Mouse (Mus musculus) limb, embryonic 11.5 days (tissue): ENCODE data around the gene Ptprn2. TPM values are rescaled to one million over a fixed set of nuclear protein-coding genes. Genes with fewer than 3 reads are reported as not detected.
A peak's percentile ranks its signal among the peaks of the same experiment; 100 is the strongest.

ENCODE experiments used
- ATAC-seq: fragments of 200-750 bp; cut with Nextera tagmentation; 2 replicates; pipeline ENCODE4 v1.8.0; 2017; ENCODE audit warnings: low read depth; ENCODE audit not compliant: insufficient number of reproducible peaks, low FRiP score, low TSS enrichment
- DNase-seq: peaks from one replicate; pipeline ENCODE4 v3.0.0-alpha.2; 2015; ENCODE audit warnings: low spot score
- H3K27ac ChIP-seq: fragments of 300-500 bp; sonication (generic); replicated peaks from 2 replicates; pipeline ENCODE4 v1.5.1; 2014; ENCODE audit warnings: low read depth, mild to moderate bottlenecking, low read length
- H3K27me3 ChIP-seq: fragments of 300-500 bp; sonication (generic); 2 replicates; pipeline ENCODE4 v1.6.1; 2014; ENCODE audit warnings: mild to moderate bottlenecking, low read length, mixed read lengths; ENCODE audit not compliant: control insufficient read depth, insufficient read depth
- H3K36me3 ChIP-seq: fragments of 300-500 bp; sonication (generic); 2 replicates; pipeline ENCODE4 v1.6.1; 2014; ENCODE audit warnings: mild to moderate bottlenecking, low read length, moderate library complexity, mixed read lengths; ENCODE audit not compliant: control insufficient read depth, insufficient read depth
- H3K4me1 ChIP-seq: fragments of 300-500 bp; sonication (generic); 2 replicates; pipeline ENCODE4 v1.6.1; 2014; ENCODE audit warnings: low read length, mixed read lengths; ENCODE audit not compliant: control insufficient read depth, insufficient read depth
- H3K4me2 ChIP-seq: fragments of 300-500 bp; sonication (generic); 2 replicates; pipeline ENCODE4 v1.6.1; 2014; ENCODE audit warnings: low read depth, mild to moderate bottlenecking, moderate library complexity; ENCODE audit not compliant: severe bottlenecking
- H3K4me3 ChIP-seq: fragments of 300-500 bp; sonication (generic); 2 replicates; pipeline ENCODE4 v1.5.1; 2014; ENCODE audit warnings: low read depth, low read length
- H3K9ac ChIP-seq: fragments of 300-500 bp; sonication (generic); 2 replicates; pipeline ENCODE4 v1.6.1; 2014; ENCODE audit warnings: mild to moderate bottlenecking, low read length
- H3K9me3 ChIP-seq: fragments of 300-500 bp; sonication (generic); 2 replicates; pipeline ENCODE4 v1.6.1; 2016; ENCODE audit warnings: low read length; ENCODE audit not compliant: control insufficient read depth
- WGBS: fragments of 180-500 bp; shearing (Covaris S2); extraction: QIAGEN DNeasy Blood & Tissue Kit; methylation state at CpG from one replicate; pipeline ENCODE4 v1.1.7; 2014; 5-methylcytosine and 5-hydroxymethylcytosine counted together
- polyA plus RNA-seq: library from polyadenylated mRNA; unstranded; fragments of >200 nt; fragmentation: Nextera tagmentation; extraction: Ambion mirVana; gene quantifications from 2 replicates; pipeline ENCODE4 v1.2.1, GENCODE M21; 2014

Ptprn2 gene
- polyA plus RNA-seq, 1 experiment from 2014 or later, result not detected

DNA sequence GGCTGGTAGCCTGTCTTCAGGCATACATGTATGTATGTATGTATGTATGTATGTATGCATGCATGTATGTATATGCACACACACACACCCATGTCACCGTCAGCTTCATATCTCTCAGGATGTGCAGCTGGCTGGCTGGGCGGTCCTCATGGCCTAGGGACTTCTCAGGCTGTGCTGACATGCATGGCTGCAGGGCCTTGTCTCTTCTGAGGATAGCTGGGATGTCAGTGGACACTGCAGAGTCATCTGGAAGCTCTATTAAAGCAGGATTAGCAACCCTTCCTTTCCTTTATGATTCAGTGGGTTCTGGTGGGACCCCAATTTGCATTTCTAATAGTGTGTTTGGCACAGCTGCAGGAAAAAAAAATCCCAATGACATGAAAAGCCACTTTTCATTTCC is 473.6 kb downstream of the Ptprn2 start:
- Histone ChIP-seq H3K4me2 (no peak overlapping the region), H3K27me3 (no peaks in the 10 kb centered on the region), H3K27ac (no peak overlapping the region), H3K4me1 (no peaks in the 10 kb centered on the region), H3K4me3 (no peak overlapping the region), H3K36me3 (no peaks in the 10 kb centered on the region), H3K9me3 (no peaks in the 10 kb centered on the region), H3K9ac (no peak overlapping the region)
- ATAC-seq (no peak), DNase-seq (no peak)
- 88% methylated on average over 2 of the region's 2 CpGs for WGBS

GRCm38 (mm10) chr12:116963906-116964305 is 478.4 kb downstream of the Ptprn2 start:
- DNase-seq, result no peak
- H3K4me1 ChIP-seq, result no peaks in the 10 kb centered on the region
- no peak overlapping the region for H3K4me3 ChIP-seq
- 91% methylated on average over 1 of the region's 1 CpGs for WGBS
- H3K27ac ChIP-seq, result no peak overlapping the region
- no peaks in the 10 kb centered on the region for H3K27me3 ChIP-seq
- no peak overlapping the region for H3K9ac ChIP-seq
- H3K9me3 ChIP-seq, result no peaks in the 10 kb centered on the region
- ATAC-seq, result no peak
- no peak overlapping the region for H3K4me2 ChIP-seq
- no peaks in the 10 kb centered on the region for H3K36me3 ChIP-seq

- H3K27ac ChIP-seq, result no peak overlapping the region
- H3K9ac ChIP-seq, result no peak overlapping the region
- DNase-seq, result no peak
- WGBS, result 70% methylated on average over 8 of the region's 8 CpGs
- H3K4me3 ChIP-seq, result no peak overlapping the region
- no peaks in the 10 kb centered on the region for H3K36me3 ChIP-seq
- no peaks in the 10 kb centered on the region for H3K9me3 ChIP-seq
- ATAC-seq, result no peak
- H3K4me2 ChIP-seq, result no peak overlapping the region
- H3K4me1 ChIP-seq, result no peaks in the 10 kb centered on the region
- no peaks in the 10 kb centered on the region for H3K27me3 ChIP-seq
Measured at GRCm38 (mm10) chr12:116968215-116968939, 482.9 kb downstream of the Ptprn2 start.

DNA sequence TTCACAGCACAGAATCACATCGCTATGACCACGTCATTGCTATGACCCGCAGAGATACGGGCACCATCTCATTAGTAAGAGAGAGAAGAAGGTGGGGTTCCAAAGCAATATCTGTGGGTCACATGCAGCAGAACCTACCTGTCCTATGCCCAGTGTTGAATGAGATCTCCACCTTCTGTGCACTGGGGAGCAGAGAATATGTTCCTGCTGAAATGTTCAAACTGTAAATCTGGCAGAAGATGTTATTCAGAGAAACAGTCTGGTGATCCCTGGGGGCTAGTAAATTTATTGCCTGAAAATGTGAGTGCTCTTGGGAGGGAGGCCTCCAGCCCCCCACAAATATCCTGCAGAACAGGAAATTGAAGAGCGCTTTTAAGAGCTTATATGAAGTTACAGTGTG is 490.0 kb downstream of the Ptprn2 start:
- Histone ChIP-seq H3K9ac (no peak overlapping the region), H3K27ac (no peak overlapping the region), H3K4me2 (no peak overlapping the region), H3K4me3 (no peak overlapping the region), H3K4me1 (no peaks in the 10 kb centered on the region), H3K9me3 (no peaks in the 10 kb centered on the region), H3K36me3 (no peaks in the 10 kb centered on the region), H3K27me3 (no peaks in the 10 kb centered on the region)
- WGBS, result 81% methylated on average over 5 of the region's 5 CpGs
- ATAC-seq (0 out of 2 replicates have a peak, but pooled peaks have one; percentile 24), DNase-seq (no peak)

- Histone ChIP-seq H3K27me3 (no peaks in the 10 kb centered on the region), H3K27ac (no peak overlapping the region), H3K4me2 (no peak overlapping the region), H3K4me1 (no peaks in the 10 kb centered on the region), H3K9me3 (no peaks in the 10 kb centered on the region), H3K9ac (no peak overlapping the region), H3K36me3 (no peaks in the 10 kb centered on the region), H3K4me3 (no peak overlapping the region)
- ATAC-seq (no peak), DNase-seq (no peak)
- 75% methylated on average over 6 of the region's 6 CpGs for WGBS
Measured at GRCm38 (mm10) chr12:116976981-116977380, 491.5 kb downstream of the Ptprn2 start.

GRCm38 (mm10) chr12:116978201-116978600 is 492.7 kb downstream of the Ptprn2 start:
- Histone ChIP-seq H3K27me3 (no peaks in the 10 kb centered on the region), H3K4me2 (no peak overlapping the region), H3K36me3 (no peaks in the 10 kb centered on the region), H3K4me1 (no peaks in the 10 kb centered on the region), H3K27ac (no peak overlapping the region), H3K9ac (no peak overlapping the region), H3K9me3 (no peaks in the 10 kb centered on the region), H3K4me3 (no peak overlapping the region)
- no peak for DNase-seq
- ATAC-seq, result no peak
- 94% methylated on average over 6 of the region's 6 CpGs for whole genome bisulfite sequencing

DNA sequence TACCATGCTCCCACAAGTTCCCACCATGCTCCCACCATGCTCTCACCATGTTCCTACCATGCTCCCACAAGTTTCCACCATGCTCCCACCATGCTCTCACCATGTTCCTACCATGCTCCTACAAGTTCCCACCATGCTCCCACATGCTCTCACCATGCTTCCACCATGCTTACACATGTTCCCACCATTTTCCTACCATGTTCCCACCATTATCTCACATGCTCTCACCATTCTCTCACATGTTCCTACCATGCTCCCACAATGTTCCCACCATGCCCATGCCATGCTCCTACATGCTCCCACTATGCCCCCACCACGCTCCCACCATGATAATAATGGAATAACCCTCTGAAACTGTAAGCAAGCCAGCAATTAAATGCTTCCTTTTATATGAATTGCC is 495.8 kb downstream of the Ptprn2 start:
- Histone ChIP-seq H3K36me3 (no peaks in the 10 kb centered on the region), H3K27ac (no peak overlapping the region), H3K9me3 (no peaks in the 10 kb centered on the region), H3K4me1 (no peaks in the 10 kb centered on the region), H3K4me2 (no peak overlapping the region), H3K27me3 (no peaks in the 10 kb centered on the region), H3K9ac (no peak overlapping the region), H3K4me3 (no peak overlapping the region)
- 86% methylated on average over 1 of the region's 1 CpGs for WGBS
- ATAC-seq (no peak), DNase-seq (no peak)

DNA sequence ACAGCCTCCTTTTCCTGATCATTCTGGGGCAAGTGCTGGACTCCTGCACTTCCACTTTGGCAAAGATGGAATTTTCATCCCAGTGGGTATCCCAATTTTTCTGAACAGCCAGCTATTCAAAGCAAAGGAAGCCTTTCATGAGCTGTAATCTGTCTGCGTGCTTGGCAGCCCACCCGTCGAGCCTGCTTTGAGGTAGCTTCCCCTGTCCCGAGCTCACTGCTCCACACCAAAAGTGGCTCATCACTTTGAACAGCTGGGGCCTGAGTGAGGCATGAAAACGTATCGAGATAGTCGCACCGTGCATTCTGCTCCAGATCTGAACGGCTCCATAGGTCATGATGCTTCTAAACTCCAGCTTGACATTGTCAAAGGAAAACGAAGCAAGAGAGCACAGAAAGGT is 503.6 kb downstream of the Ptprn2 start:
- no peaks in the 10 kb centered on the region for H3K4me1 ChIP-seq
- 71% methylated on average over 10 of the region's 10 CpGs for WGBS
- H3K27ac ChIP-seq, result no peak overlapping the region
- H3K36me3 ChIP-seq, result no peaks in the 10 kb centered on the region
- ATAC-seq (no peak), DNase-seq (no peak)
- no peaks in the 10 kb centered on the region for H3K9me3 ChIP-seq
- no peak overlapping the region for H3K4me3 ChIP-seq
- no peak overlapping the region for H3K9ac ChIP-seq
- no peak overlapping the region for H3K4me2 ChIP-seq
- no peaks in the 10 kb centered on the region for H3K27me3 ChIP-seq
